Mouse (Mus musculus) kidney, postnatal 4 days (tissue): ENCODE results near the gene Dbp.
"Not testable (repeated sequence)": the region's sequence is repeated elsewhere in the genome, so short reads cannot be mapped to it uniquely, and the experiment has no call there.

Source experiments
- DNase-seq, 2 experiments: peaks; one replicate each; pipeline ENCODE4 v3.0.0; 2021; ENCODE audit warnings: mixed read lengths in 2 of 2

The Dbp gene

GRCm38 (mm10) chr7:45704730-45705442, at the start of gene Dbp:
Gene Dbp (plus strand): TSS chr7:45705088.
- peak; percentile 98 to 99 for DNase-seq

DNA sequence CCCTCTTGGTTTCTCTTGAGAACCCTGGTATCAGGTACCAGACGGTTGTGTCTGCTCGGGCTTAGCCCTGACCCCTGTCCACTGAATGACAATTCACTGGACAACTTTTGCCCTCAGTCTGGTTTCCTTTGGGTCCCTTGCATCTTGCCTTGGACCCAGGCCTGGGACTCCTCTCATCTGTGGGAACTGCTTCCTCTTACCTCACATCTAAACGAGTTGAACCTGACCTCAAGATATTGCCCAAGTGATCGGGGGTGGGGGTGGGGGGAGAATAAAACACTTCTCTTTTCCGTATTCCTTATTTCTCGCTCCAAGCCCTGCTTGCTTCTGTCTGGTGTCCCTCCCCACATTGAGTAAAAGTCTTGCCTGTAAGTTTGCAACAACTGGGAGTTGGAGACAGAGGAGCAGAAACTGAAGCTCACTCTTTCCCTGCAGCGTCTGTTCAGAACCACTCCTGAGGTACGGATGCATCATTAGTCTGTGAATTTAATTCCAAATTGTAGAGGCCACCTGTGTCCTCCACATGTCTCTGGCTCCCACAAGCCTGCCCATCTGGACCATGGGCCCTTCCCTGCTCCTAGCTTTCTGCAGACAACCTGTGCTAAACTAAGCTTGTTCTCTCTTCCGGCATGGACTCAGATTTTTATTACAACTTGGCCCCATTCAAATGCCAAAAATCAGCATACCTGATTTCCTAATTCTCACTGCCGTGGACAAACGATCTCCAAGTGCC, 44.0 kb upstream of the Dbp start:
- no peak for DNase-seq

DNA sequence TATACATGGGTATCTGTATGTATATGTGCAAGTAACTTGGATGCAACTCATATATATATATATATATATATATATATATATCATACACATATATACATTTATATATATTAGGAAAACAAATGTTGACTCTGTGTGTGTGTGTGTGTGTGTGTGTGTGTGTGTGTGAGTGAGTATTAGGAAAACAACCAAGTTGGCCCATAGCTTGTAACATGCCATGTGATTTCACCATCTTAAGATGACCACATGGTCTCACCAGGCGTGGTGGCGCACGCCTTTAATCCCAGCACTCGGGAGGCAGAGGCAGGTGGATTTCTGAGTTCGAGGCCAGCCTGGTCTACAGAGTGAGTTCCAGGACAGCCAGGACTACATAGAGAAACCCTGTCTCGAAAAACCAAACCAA, 43.2 kb upstream of the Dbp start:
- DNase-seq: not testable (repeated sequence)

- DNase-seq: no peak
Observed at GRCm38 (mm10) chr7:45665303-45666138, 39.4 kb upstream of the Dbp start.

DNA sequence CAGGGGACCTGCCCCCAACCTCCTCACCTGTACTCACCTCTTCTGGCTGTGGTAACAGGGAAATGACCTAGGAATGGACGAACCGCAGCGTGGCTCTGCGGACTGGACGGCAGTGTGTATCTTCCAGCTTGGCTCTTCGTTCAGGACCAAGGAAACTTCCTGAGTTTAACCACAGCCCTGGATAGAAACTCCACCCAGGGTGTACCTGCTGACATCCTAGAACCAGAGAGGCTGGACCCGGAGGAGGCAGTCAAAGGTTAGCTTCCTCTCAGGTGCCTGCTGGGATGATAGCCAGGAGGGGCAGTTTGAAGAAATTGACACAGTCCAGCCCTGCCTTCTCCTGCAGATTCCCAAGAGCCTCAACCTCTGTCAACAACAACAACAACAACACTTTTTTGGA, 38.7 kb upstream of the Dbp start, which contains the start of gene Fut2:
Gene Fut2 (minus strand): TSS at position 234 of the 400 bp plus-strand sequence.
- no peak for DNase-seq

DNA sequence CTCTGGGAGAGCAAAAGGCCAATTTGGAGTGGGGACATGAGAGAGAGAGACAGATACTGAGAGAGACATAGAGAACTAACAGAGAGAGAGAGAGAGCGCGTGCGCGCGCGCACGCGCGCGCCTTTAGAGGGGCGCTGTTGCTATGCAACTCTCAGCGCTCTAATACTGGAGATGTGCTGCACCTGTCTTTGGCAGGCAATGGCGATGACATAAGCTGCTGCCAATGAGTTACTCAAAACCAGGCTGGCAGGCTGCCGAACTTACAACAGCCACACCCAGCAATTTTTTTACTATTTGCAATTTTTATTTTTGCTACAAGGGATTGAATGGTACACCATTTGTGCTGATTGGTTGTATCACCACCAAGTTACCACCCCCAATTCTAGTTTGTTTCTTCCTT, 37.1 kb upstream of the Dbp start:
- no peak for DNase-seq

- DNase-seq: no peak
Observed at GRCm38 (mm10) chr7:45668921-45669320, 36.0 kb upstream of the Dbp start.

DNA sequence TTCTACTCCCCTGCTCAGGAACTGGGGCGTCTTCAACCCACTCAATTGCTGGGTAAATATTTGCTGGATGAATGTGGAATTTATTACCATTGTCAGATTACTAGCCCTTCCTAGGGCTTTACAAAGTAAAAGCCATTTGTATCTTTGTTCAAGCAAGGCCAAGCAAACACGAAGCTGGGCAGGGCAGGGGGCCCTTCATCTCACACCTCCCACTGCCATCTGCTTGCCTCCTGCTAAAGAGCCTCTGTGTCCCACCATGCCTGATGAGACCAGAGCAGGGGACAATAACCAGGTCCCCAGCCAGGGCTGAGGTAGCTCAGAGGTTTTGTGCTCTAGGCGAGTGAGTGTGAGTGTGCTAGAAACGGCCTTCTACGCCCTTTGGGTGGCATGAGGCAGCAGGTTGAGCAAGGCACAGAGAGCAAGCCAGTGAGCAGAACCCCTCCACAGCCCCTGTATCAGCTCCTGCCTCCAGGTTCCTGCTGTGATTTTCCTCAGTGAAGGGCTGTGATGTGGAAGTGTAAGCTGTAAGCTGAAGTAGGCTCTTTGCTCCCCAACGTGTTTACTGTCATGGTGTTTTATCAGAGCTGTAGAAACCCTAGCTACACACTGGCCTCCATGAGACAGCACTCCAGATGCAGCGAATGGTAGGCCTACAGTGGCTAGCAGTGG, 27.1 kb upstream of the Dbp start:
- no peak for DNase-seq

GRCm38 (mm10) chr7:45678513-45678912, 26.4 kb upstream of the Dbp start:
- DNase-seq: no peak

GRCm38 (mm10) chr7:45679966-45680621, 24.8 kb upstream of the Dbp start:
- peak in 1 of 2 experiments; percentile 56 for DNase-seq

DNA sequence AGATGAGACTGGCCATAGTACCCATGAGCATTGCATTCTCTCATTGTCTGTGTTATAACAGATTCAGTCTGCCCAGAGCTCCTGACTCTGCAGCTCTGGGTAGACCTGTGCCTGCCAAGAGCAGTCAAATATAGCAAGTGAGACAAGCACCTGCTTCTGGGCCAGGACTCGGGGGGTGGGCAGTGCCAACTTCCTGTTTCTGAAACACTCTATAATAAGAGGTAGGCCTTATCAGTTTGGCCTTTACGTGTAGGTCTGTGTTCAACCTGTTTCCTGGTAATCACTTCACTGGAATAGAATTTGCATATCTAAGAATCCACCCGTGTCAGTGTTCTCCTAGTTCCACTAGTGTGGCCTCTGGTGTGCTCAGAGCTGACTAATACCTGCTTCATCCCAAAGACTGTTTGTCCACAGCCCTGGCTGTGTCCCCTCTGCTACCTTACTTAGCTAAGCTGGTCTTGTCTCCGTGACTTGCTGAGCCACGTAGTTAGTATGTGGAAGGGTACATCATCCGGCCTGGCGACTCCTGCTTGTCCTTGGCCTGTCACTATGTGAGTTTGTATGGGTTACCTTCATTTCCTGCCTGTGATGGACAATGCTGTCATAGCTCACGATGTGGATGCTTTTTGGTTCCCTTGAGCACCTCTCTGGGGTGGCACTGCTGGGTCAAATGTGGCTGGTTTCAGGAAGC, 23.7 kb upstream of the Dbp start:
- no peak for DNase-seq

DNA sequence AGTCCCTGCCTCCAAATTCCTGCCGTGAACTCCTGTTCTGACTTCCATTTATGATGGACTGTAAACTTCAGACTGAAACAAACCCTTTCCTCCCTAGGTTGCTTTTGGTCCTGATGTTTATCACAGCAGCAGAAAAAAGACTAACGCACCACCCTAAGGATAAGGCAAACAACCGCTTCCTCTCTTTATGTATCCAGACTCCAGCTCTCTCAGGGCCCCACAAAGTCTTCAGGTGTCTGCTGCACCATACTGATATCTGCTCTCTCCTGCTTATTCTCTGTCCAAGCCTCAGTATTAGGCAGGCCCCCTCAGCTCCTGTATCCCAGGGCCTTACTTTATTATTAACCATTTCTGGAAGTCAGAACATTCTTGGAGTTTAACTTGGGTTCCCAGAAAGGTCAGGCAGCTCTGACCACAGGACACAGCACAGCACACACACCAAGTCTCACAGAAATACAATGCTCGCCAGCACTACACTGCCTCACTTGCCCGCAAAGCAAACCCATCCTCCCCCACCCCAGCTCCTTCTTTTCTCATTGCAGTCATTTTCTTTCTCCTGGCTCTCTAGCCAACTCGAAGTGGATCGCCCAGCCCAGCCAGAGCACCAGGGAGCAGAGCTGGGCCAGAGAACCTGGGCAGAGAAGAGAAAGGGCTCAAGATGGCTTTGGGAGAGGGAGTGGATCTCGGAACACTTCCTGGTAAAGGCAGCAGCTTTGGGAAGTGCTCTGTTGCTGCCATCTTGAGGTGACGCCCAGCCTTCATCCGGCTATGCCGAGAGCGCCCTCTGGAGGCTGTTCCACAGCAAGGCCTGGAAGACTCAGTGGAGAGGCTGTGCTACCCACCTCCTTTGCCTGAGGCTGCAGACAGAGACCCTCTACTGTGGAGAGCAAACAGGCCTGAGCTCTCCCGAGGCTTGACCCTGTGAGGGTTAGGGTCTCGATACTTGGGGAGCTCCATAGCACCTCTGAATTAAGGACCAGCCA, 22.5 kb upstream of the Dbp start:
- peak; percentile 96 to 97 for DNase-seq

- DNase-seq: no peak
Observed at GRCm38 (mm10) chr7:45683396-45684050, 21.4 kb upstream of the Dbp start, which contains the start of gene Ntn5. Gene Ntn5 (plus strand): TSS chr7:45684022.

- DNase-seq: no peak
Observed at GRCm38 (mm10) chr7:45685811-45686210, 19.1 kb upstream of the Dbp start.

- no peak for DNase-seq
Observed at GRCm38 (mm10) chr7:45686841-45687240, 18.0 kb upstream of the Dbp start.

GRCm38 (mm10) chr7:45689099-45689498, 15.8 kb upstream of the Dbp start:
- no peak for DNase-seq

- DNase-seq: no peak
Observed at GRCm38 (mm10) chr7:45689800-45690199, 15.1 kb upstream of the Dbp start.

GRCm38 (mm10) chr7:45692364-45692763, 12.5 kb upstream of the Dbp start:
- no peak for DNase-seq

DNA sequence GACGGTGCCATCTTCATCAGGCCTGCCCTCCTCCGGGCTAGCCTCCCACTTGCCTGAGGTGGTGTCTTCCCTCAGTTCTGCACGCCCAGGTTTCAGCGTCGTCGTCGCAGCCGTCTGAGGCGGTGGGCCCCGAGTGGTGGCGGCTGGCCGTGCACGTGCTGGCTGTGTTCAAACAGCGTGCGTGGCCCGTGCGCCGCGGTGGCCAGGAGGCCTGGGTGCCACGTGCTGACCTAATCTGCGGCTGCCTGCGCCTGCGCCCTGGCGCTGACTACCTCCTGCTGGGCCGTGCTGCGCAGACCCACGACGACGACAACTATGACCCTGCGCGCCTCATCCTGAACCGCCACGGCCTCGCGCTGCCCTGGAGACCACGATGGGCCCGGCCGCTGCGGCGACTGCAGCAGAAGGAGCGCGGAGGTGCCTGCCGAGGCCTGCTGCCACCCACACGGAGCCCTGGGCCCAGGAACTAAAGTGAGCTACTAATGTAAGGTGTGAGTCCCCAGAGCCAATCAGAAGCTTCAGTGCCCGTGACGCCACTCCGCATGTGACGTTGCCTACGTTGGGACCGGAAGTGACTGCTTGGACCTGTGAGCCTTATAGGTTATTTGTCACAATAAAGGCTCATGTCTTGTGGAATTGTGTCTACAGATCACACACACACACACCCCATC, 10.8 kb upstream of the Dbp start, which contains the start of gene Sec1:
Gene Sec1 (minus strand): TSS at position 482 of the 671 bp plus-strand sequence.
- DNase-seq: no peak
